Mouse (Mus musculus) c-Kit-positive CD71-positive TER-119-positive erythroid progenitor cells, embryonic 14.5 days (primary cell): ENCODE measurements at regions not wholly inside any gene's neighbourhood (a gene's known extent, or its start where the extent isn't known, plus 50 kb on each side); places are given as distances from the start of the nearest gene placed in this dataset.
A peak's percentile ranks its signal among the peaks of the same experiment; 100 is the strongest.
"Not testable (repeated sequence)": the region's sequence is repeated elsewhere in the genome, so short reads cannot be mapped to it uniquely, and the experiment has no call there.

Source experiments
- DNase-seq: peaks from one replicate; pipeline ENCODE4 v3.0.0-alpha.2; 2013; ENCODE audit warnings: low spot score

GRCm38 (mm10) chr10:43672490-43672889 lies 94.4 kb downstream of the Cd24a start:
- DNase-seq: no peak

- no peak for DNase-seq
Observed at GRCm38 (mm10) chr10:43674749-43675148, 96.7 kb downstream of the Cd24a start.

- not testable (repeated sequence) for DNase-seq
Observed at GRCm38 (mm10) chr10:43675495-43675894, 97.4 kb downstream of the Cd24a start.

GRCm38 (mm10) chr10:43676289-43676688 lies 98.2 kb downstream of the Cd24a start:
- DNase-seq: no peak

GRCm38 (mm10) chr10:43684247-43685033 lies 106.4 kb downstream of the Cd24a start:
- no peak for DNase-seq

GRCm38 (mm10) chr10:43689161-43689913 lies 111.3 kb downstream of the Cd24a start:
- DNase-seq: no peak

GRCm38 (mm10) chr10:43689914-43690316 lies 111.8 kb downstream of the Cd24a start:
- no peak for DNase-seq

GRCm38 (mm10) chr10:43693974-43694373 lies 115.9 kb downstream of the Cd24a start:
- DNase-seq: no peak

- no peak for DNase-seq
Observed at GRCm38 (mm10) chr10:43694508-43694907, 116.4 kb downstream of the Cd24a start.

GRCm38 (mm10) chr10:43695470-43695869 lies 117.4 kb downstream of the Cd24a start:
- DNase-seq: no peak

- no peak for DNase-seq
Observed at GRCm38 (mm10) chr10:43697917-43698316, 119.8 kb downstream of the Cd24a start.

GRCm38 (mm10) chr10:43700371-43701289 lies 122.5 kb downstream of the Cd24a start:
- DNase-seq: no peak

- DNase-seq: no peak
Observed at GRCm38 (mm10) chr10:43702895-43703294, 124.8 kb downstream of the Cd24a start.

- DNase-seq: peak; percentile 32
Observed at GRCm38 (mm10) chr10:43706001-43706988, 128.2 kb downstream of the Cd24a start.

- DNase-seq: no peak
Observed at GRCm38 (mm10) chr10:43707011-43707410, 128.9 kb downstream of the Cd24a start.

- no peak for DNase-seq
Observed at GRCm38 (mm10) chr10:43707821-43708373, 129.8 kb downstream of the Cd24a start.

- no peak for DNase-seq
Observed at GRCm38 (mm10) chr10:43709278-43710033, 131.4 kb downstream of the Cd24a start.

GRCm38 (mm10) chr10:43710186-43710885 lies 132.3 kb downstream of the Cd24a start:
- peak; percentile 23 for DNase-seq

GRCm38 (mm10) chr10:43710886-43711256 lies 132.8 kb downstream of the Cd24a start:
- no peak for DNase-seq
